Comparison of ENCODE assay signal across 22 mouse cellular contexts in genomic region chr7:28702601-28703143, GRCm38 (mm10). TPM values are rescaled to one million over a fixed set of nuclear protein-coding genes. Genes with fewer than 3 reads are reported as not detected.
DNase-seq lines count a peak whose midpoint lies in the region; ATAC-seq and TF ChIP-seq lines count a peak whose summit lies in the region.
"Had no signal": no experiment of that assay in that cellular context is flagged by ENCODE, and none has a peak within 500 bp of the region (broad histone marks: within the 10 kb centered on the region; RNA-seq: fewer than 3 reads in every experiment).

No protein-coding gene starts in this region.

- peak overlapping the region; percentile 50 for H3K27ac ChIP-seq in thymus, adult 2 months (ENCODE audit: control insufficient read depth, insufficient read depth, low read length)
- H3K27ac ChIP-seq: forebrain, embryonic 15.5 days; heart, embryonic 10.5 days; hindbrain, embryonic 13.5 days; liver, embryonic 14.5 days; midbrain, embryonic 13.5 days had no signal

- DNase-seq in thymus, adult 2 months: peak; percentile 22
- DNase-seq in thymus, postnatal 10 days (ENCODE audit: low spot score in 2 of 2): no peak
- DNase-seq in urinary bladder, postnatal 4 days (ENCODE audit: low spot score in 2 of 2): no peak
- no peak for DNase-seq in heart, postnatal 36 days
- DNase-seq: adrenal gland, adult 2 months; cerebellum, postnatal 10 days; gastrocnemius, postnatal 36 days; heart, postnatal 10 days; right cerebral cortex, postnatal 25 days had no signal

- no peak for TF ChIP-seq CTCF in thymus, adult 2 months (IDR thresholded peaks at IDR 0.05; ENCODE audit: borderline replicate concordance, control insufficient read depth, extremely low read depth, insufficient read depth, low read length, poor library complexity)

- peak; percentile 96 for ATAC-seq in CD4-positive, CD25-positive, alpha-beta regulatory T cell, adult 4 months
- ATAC-seq in granulocyte monocyte progenitor cell, adult 5-6 weeks (replicated peaks; ENCODE audit: poor library complexity, severe bottlenecking): peak; percentile 74
- 0 out of 2 replicates have a peak, but pooled peaks have one; percentile 44 for ATAC-seq in neutrophil, adult 5-6 weeks (ENCODE audit: extremely low read depth, insufficient number of reproducible peaks, low FRiP score, poor library complexity, severe bottlenecking)
- ATAC-seq in monocyte, adult 5-6 weeks (replicated peaks; ENCODE audit: insufficient number of reproducible peaks, low FRiP score, low TSS enrichment, poor library complexity, severe bottlenecking): no peak
- ATAC-seq: forebrain, embryonic 15.5 days; intestine, embryonic 16.5 days; lung, postnatal 0 days; midbrain, embryonic 13.5 days had no signal

- peaks cover 5% of the 10 kb centered on the region for H3K4me1 ChIP-seq in thymus, adult 2 months (replicated peaks; ENCODE audit: control insufficient read depth, insufficient read depth, low read length)
- H3K4me1 ChIP-seq: forebrain, embryonic 15.5 days; heart, embryonic 10.5 days; hindbrain, embryonic 13.5 days; midbrain, embryonic 13.5 days had no signal

- H3K4me3 ChIP-seq in thymus, adult 2 months (ENCODE audit: control insufficient read depth, insufficient read depth, low read length): no peak overlapping the region
- H3K4me3 ChIP-seq: forebrain, embryonic 15.5 days; heart, embryonic 10.5 days; hindbrain, embryonic 13.5 days; midbrain, embryonic 13.5 days had no signal

- H3K36me3 ChIP-seq in thymus, adult 2 months (ENCODE audit: control insufficient read depth, insufficient read depth, low read length): no peaks in the 10 kb centered on the region
- H3K36me3 ChIP-seq: forebrain, embryonic 15.5 days; midbrain, embryonic 13.5 days had no signal

- intact Hi-C loops in heart, postnatal 36 days (cut with DNase I): no loop called here

- WGBS in thymus, adult 2 months: 14% methylated on average over 9 of the region's 9 CpGs

- TF ChIP-seq POLR2A in thymus, adult 2 months (IDR thresholded peaks at IDR 0.05; ENCODE audit: control insufficient read depth, extremely low read depth, insufficient read depth, low read length, poor library complexity): no peak

- no peaks in the 10 kb centered on the region for H3K27me3 ChIP-seq in thymus, adult 2 months (ENCODE audit: control insufficient read depth, insufficient read depth, low read length)
- H3K27me3 ChIP-seq: forebrain, embryonic 15.5 days; hindbrain, embryonic 13.5 days; midbrain, embryonic 13.5 days had no signal

RNA-seq across cellular contexts. Expression of gene Fbxo27, which starts 10.0 kb away (rescaled TPM):
- 19.1 and 26.5 TPM in 2 replicates for polyA plus RNA-seq in thymus, adult 2 months (2012; rRNA removed)
- polyA plus RNA-seq in CD4-positive, CD25-positive, alpha-beta regulatory T cell, adult 4 months (2017; shearing (Covaris generic)): 1 to 10 TPM; 1.6 to 2.2 TPM
- 4.3 TPM in 1 of 2 replicates, not detected in the other for total RNA-seq in granulocyte monocyte progenitor cell, adult 5-6 weeks (2014; fragmentation: Nextera tagmentation)
- 0.17 TPM in 1 of 2 replicates, not detected in the other for total RNA-seq in granulocyte monocyte progenitor cell, adult 5-6 weeks (2017)
- total RNA-seq in neutrophil, adult 5-6 weeks (2017): not detected in 2 replicates
- total RNA-seq in monocyte, adult 5-6 weeks (2017): 0.64 to 1.3 TPM (median 0.87 TPM) in 3 replicates
- total RNA-seq in heart, postnatal 36 days (2021): under 1 TPM in 1 of 2 experiments, not detected in 1; 0.22 TPM

RNA-seq across cellular contexts. Expression of gene Fbxo17, which starts 13.9 kb away (rescaled TPM):
- polyA plus RNA-seq in thymus, adult 2 months (2012; rRNA removed): 5.0 and 6.2 TPM in 2 replicates
- polyA plus RNA-seq in CD4-positive, CD25-positive, alpha-beta regulatory T cell, adult 4 months (2017; shearing (Covaris generic)): 10 to 100 TPM in 1 of 2 experiments, 1 to 10 TPM in 1; 9.8 to 15.6 TPM
- total RNA-seq in granulocyte monocyte progenitor cell, adult 5-6 weeks (2014; fragmentation: Nextera tagmentation): 1.3 and 3.3 TPM in 2 replicates
- 1.3 and 2.1 TPM in 2 replicates for total RNA-seq in granulocyte monocyte progenitor cell, adult 5-6 weeks (2017)
- total RNA-seq in neutrophil, adult 5-6 weeks (2017): 0.61 and 0.81 TPM in 2 replicates
- 4.9 TPM in 1 of 3 replicates, not detected in the others for total RNA-seq in monocyte, adult 5-6 weeks (2017)
- under 1 TPM; 0.46 to 0.53 TPM for total RNA-seq in heart, postnatal 36 days (2021)

RNA-seq across cellular contexts. Expression of gene Mrps12, which starts 38.9 kb away (rescaled TPM):
- 74.4 and 84.5 TPM in 2 replicates for polyA plus RNA-seq in thymus, adult 2 months (2012; rRNA removed)
- polyA plus RNA-seq in CD4-positive, CD25-positive, alpha-beta regulatory T cell, adult 4 months (2017; shearing (Covaris generic)): 10 to 100 TPM; 66.3 to 68.5 TPM
- total RNA-seq in granulocyte monocyte progenitor cell, adult 5-6 weeks (2014; fragmentation: Nextera tagmentation): 125 and 177 TPM in 2 replicates
- total RNA-seq in granulocyte monocyte progenitor cell, adult 5-6 weeks (2017): 33.2 and 41.8 TPM in 2 replicates
- 18.0 and 19.4 TPM in 2 replicates for total RNA-seq in neutrophil, adult 5-6 weeks (2017)
- 31.4 to 44.6 TPM (median 33.7 TPM) in 3 replicates for total RNA-seq in monocyte, adult 5-6 weeks (2017)
- total RNA-seq in heart, postnatal 36 days (2021): 10 to 100 TPM; 53.9 to 54.1 TPM

RNA-seq across cellular contexts. Expression of gene Sars2, which starts 39.1 kb away (rescaled TPM):
- polyA plus RNA-seq in thymus, adult 2 months (2012; rRNA removed): 63.2 and 63.9 TPM in 2 replicates
- polyA plus RNA-seq in CD4-positive, CD25-positive, alpha-beta regulatory T cell, adult 4 months (2017; shearing (Covaris generic)): 10 to 100 TPM in 1 of 2 experiments, 1 to 10 TPM in 1; 8.5 to 11.7 TPM
- total RNA-seq in granulocyte monocyte progenitor cell, adult 5-6 weeks (2014; fragmentation: Nextera tagmentation): 19.6 and 21.6 TPM in 2 replicates
- total RNA-seq in granulocyte monocyte progenitor cell, adult 5-6 weeks (2017): 10.4 and 12.4 TPM in 2 replicates
- 5.9 and 6.1 TPM in 2 replicates for total RNA-seq in neutrophil, adult 5-6 weeks (2017)
- total RNA-seq in monocyte, adult 5-6 weeks (2017): 2.7 to 8.8 TPM (median 3.8 TPM) in 3 replicates
- total RNA-seq in heart, postnatal 36 days (2021): 10 to 100 TPM; 14.6 to 16.3 TPM

RNA-seq across cellular contexts. Expression of gene Ccer2, which starts 53.3 kb away (rescaled TPM):
- 0.16 and 0.24 TPM in 2 replicates for polyA plus RNA-seq in thymus, adult 2 months (2012; rRNA removed)
- not detected for polyA plus RNA-seq in CD4-positive, CD25-positive, alpha-beta regulatory T cell, adult 4 months (2017; shearing (Covaris generic))
- not detected in 2 replicates for total RNA-seq in granulocyte monocyte progenitor cell, adult 5-6 weeks (2014; fragmentation: Nextera tagmentation)
- total RNA-seq in granulocyte monocyte progenitor cell, adult 5-6 weeks (2017): not detected in 2 replicates
- total RNA-seq in neutrophil, adult 5-6 weeks (2017): not detected in 2 replicates
- total RNA-seq in monocyte, adult 5-6 weeks (2017): not detected in 3 replicates
- total RNA-seq in heart, postnatal 36 days (2021): not detected
- total RNA-seq: adrenal gland, adult 2 months; gastrocnemius, postnatal 36 days; heart, postnatal 10 days had no signal
- polyA plus RNA-seq: adrenal gland, adult 2 months; heart, embryonic 10.5 days; intestine, embryonic 16.5 days; kidney, embryonic 16.5 days; liver, embryonic 14.5 days; lung, postnatal 0 days; testis, adult 2 months had no signal
